Mouse (Mus musculus) cerebellum, adult 2 months (tissue): ENCODE measurements around the gene 1700025G04Rik. TPM values are rescaled to one million over a fixed set of nuclear protein-coding genes. Genes with fewer than 3 reads are reported as not detected.

ENCODE experiments used
- DNase-seq, 2 experiments: peaks; one replicate each; pipeline ENCODE4 v3.0.0; 2021
- H3K27ac ChIP-seq: fragments of 200-500 bp; 2 replicates; pipeline ENCODE4 v1.5.1; 2012; ENCODE audit warnings: low read length, control low read depth, inconsistent platforms; ENCODE audit not compliant: insufficient read depth
- H3K27me3 ChIP-seq: fragments of 200-500 bp; 2 replicates; pipeline ENCODE4 v1.6.1; 2012; ENCODE audit warnings: inconsistent platforms, mild to moderate bottlenecking, low read length, moderate library complexity; ENCODE audit not compliant: control insufficient read depth, insufficient read depth
- H3K4me1 ChIP-seq: fragments of 200-500 bp; 2 replicates; pipeline ENCODE4 v1.6.1; 2011; ENCODE audit warnings: low read length; ENCODE audit not compliant: control insufficient read depth, insufficient read depth
- H3K4me3 ChIP-seq: fragments of 200-500 bp; replicated peaks from 2 replicates; pipeline ENCODE3; 2011; ENCODE audit warnings: mild to moderate bottlenecking, low read depth, low read length, control low read depth; ENCODE audit not compliant: insufficient read depth
- CTCF ChIP-seq: fragments of 200-500 bp; IDR thresholded peaks from 2 replicates; pipeline ENCODE4 v1.5.1; 2011; ENCODE audit warnings: low read depth, mild to moderate bottlenecking, control low read depth, low read length, moderate library complexity, borderline replicate concordance; ENCODE audit not compliant: insufficient read depth
- POLR2A ChIP-seq: fragments of 200-500 bp; IDR thresholded peaks from 2 replicates; pipeline ENCODE4 v1.6.1; 2011; ENCODE audit warnings: low read length, control low read depth, borderline replicate concordance; ENCODE audit not compliant: insufficient read depth
- WGBS: fragments of 180-500 bp; shearing (Covaris S2); methylation state at CpG from one replicate; pipeline ENCODE4 v1.1.7; 2018; 5-methylcytosine and 5-hydroxymethylcytosine counted together
- polyA plus RNA-seq: library from polyadenylated mRNA; depleted of rRNA; stranded (reverse); fragments of >200 nt; gene quantifications from 2 replicates; pipeline ENCODE4 v1.2.3, GENCODE M21; 2012

1700025G04Rik gene
- polyA plus RNA-seq, 1 experiment: 27.9 TPM

GRCm38 (mm10) chr1:152084638-152085345, 5.1 kb downstream of the 1700025G04Rik start:
- peak; percentile 82 to 89 for DNase-seq

DNA sequence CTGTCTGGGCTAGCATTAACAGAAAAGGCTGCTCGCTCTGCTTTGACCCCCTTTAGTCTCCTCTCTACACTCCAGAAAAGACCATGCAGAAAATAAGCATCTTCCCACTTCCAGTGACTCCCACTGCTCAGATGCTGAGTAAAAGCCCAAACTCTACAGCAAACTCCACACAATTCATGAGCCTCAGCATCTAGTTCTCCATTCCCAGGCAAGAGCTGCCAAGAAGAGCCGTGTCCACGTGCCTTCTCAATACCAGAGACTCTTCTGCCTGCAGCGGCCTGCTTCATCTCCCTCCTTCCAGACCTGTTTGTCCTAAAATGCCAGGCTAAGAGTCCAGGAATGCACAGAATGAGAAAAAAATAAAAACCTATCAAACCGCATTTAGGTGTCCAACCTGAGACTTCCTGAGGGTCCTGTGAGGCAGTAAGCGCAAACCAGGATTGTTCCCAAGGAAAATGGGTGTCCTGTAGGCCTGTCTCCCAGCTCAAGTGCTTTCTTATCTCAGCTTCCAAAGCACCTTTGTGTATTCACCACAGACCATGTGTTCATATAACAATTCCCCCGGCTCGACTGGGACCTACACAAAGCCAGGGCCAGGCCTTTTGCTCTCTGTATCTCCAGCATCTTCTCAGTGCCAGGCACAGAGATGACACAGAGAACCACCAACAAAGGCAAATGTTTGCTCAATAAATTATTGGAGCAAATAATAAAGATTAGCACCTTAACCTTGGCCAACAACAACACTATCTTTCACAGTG, 7.8 kb downstream of the 1700025G04Rik start:
- TF ChIP-seq POLR2A: no peak
- TF ChIP-seq CTCF: no peak
- H3K27ac ChIP-seq: no peak overlapping the region
- peaks cover 24% of the 10 kb centered on the region for H3K4me1 ChIP-seq
- no peak overlapping the region for H3K4me3 ChIP-seq
- WGBS: 43% methylated on average over 8 of the region's 8 CpGs
- no peaks in the 10 kb centered on the region for H3K27me3 ChIP-seq
- DNase-seq: no peak

More at GRCm38 (mm10) chr1:152084638-152085345, 5.1 kb downstream of the 1700025G04Rik start:
- Histone ChIP-seq H3K4me3 (peak overlapping the region; percentile 39), H3K27ac (peak overlapping the region; percentile 87), H3K4me1 (peaks cover 20% of the 10 kb centered on the region), H3K27me3 (no peaks in the 10 kb centered on the region)
- 12% methylated on average over 15 of the region's 15 CpGs for WGBS
- no peak for TF ChIP-seq POLR2A
- TF ChIP-seq CTCF: no peak

DNA sequence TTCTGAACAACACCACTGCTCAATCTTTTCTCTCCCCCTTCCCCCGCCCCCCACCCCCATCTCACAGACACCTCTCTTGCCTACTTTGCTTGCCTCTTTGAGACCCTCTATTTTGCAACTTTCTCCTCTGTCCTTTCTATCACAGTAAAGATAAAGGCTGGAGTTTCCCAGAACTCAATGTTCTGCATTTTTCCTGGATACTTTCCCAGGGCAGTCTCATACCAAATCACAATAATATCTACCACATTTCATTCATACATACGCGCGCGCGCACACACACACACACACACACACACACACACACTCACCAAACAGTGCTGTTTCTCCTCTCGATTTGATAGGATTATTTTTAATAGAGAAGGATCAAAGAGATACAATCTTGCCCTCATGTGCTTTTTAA, 8.8 kb downstream of the 1700025G04Rik start:
- H3K27me3 ChIP-seq: no peaks in the 10 kb centered on the region
- peaks cover 23% of the 10 kb centered on the region for H3K4me1 ChIP-seq
- 94% methylated on average over 7 of the region's 7 CpGs for WGBS
- TF ChIP-seq CTCF: no peak
- TF ChIP-seq POLR2A: no peak
- no peak overlapping the region for H3K27ac ChIP-seq
- H3K4me3 ChIP-seq: no peak overlapping the region
- DNase-seq: no peak

DNA sequence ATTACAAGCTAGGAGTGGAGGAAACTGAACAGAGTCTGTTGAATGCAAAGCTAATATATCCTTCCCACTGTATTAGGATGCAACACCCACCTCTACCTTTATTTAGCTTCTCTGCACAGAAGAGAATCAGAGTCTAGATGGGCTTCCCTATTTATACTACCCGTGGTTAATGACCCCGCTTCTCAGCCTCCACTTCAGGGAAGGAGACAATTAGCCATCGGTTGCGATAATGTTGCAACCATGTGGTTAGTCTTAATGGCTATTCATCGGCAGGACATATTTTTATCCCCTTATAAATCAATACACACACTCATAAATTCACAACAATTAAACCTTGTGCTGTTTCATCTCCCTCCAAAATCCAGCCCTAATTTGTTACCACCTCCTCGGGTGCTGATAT, 9.7 kb downstream of the 1700025G04Rik start:
- no peak overlapping the region for H3K4me3 ChIP-seq
- 94% methylated on average over 6 of the region's 6 CpGs for WGBS
- no peak for TF ChIP-seq POLR2A
- no peak for TF ChIP-seq CTCF

GRCm38 (mm10) chr1:152077171-152077715, 12.7 kb downstream of the 1700025G04Rik start:
- H3K27ac ChIP-seq: no peak overlapping the region
- H3K27me3 ChIP-seq: no peaks in the 10 kb centered on the region
- WGBS: 56% methylated on average over 11 of the region's 11 CpGs
- no peak for TF ChIP-seq CTCF
- TF ChIP-seq POLR2A: no peak
- H3K4me3 ChIP-seq: no peak overlapping the region
- H3K4me1 ChIP-seq: peaks cover 16% of the 10 kb centered on the region
- no peak for DNase-seq

More for the DNA sequence above, 9.7 kb downstream of the 1700025G04Rik start:
- Histone ChIP-seq H3K4me1 (peaks cover 15% of the 10 kb centered on the region), H3K27me3 (no peaks in the 10 kb centered on the region), H3K27ac (no peak overlapping the region)
- DNase-seq: no peak

DNA sequence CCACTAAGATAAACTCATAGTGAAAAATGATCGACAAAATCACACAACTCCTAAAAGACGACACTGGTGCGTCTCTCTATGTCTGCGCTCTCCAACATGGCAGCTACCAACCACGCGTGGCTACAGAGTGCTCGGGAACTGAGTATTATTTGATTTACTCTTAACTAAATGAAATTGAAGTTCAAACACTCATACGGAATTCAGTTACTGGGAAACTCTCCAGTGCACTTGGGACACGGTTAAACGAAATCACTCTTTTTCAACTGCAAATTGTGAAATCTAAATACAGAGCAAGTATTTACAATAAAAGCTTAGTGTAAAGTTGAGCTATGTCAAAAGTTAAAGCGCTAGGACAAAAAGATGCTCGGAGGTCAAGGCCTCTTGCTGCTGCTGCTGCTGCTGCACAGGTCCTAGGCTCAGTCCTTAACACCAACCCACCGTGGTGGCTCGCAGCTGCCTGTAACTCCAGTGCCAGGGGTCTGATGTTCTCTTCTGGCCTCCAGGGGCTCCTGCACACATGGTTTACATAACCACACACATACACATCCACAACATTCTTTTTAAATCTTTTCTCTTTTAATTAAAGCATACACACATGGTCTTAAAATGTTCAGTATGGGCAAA, 13.6 kb downstream of the 1700025G04Rik start:
- 81% methylated on average over 14 of the region's 14 CpGs for WGBS

DNA sequence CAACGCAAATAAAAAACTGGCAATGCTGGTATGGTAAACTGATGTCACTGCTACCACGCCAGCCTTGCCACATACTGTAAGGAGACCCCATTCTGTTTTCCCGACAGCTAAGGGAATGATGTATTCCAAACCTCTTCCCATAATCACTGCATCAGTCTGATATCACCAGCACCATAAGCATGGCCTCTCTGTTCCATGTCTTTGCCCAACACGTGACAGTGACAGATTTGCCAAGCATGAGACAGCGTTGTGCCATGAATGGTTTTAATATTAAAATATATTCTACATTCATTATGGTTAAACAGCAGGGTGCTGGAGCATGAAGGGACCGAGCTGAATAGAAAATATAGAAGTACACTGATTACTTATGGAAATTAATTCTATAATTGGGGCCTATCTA, 14.2 kb downstream of the 1700025G04Rik start:
- DNase-seq: no peak
- Histone ChIP-seq H3K27me3 (no peaks in the 10 kb centered on the region), H3K27ac (no peak overlapping the region), H3K4me3 (no peak overlapping the region), H3K4me1 (peaks cover 14% of the 10 kb centered on the region; the same call in 1 of the 2 replicates)
- TF ChIP-seq POLR2A (no peak), CTCF (no peak)
- 65% methylated on average over 6 of the region's 6 CpGs for WGBS

More for the DNA sequence above, 13.6 kb downstream of the 1700025G04Rik start:
- TF ChIP-seq POLR2A (no peak), CTCF (no peak)
- Histone ChIP-seq H3K4me1 (peaks cover 14% of the 10 kb centered on the region; the same call in 1 of the 2 replicates), H3K27me3 (no peaks in the 10 kb centered on the region), H3K27ac (no peak overlapping the region), H3K4me3 (no peak overlapping the region)
- DNase-seq: no peak

GRCm38 (mm10) chr1:152070441-152070840, 19.5 kb downstream of the 1700025G04Rik start:
- Histone ChIP-seq H3K4me3 (no peak overlapping the region), H3K27me3 (no peaks in the 10 kb centered on the region), H3K27ac (no peak overlapping the region), H3K4me1 (peaks cover 24% of the 10 kb centered on the region; the same call in 1 of the 2 replicates)
- no peak for DNase-seq
- no peak for TF ChIP-seq POLR2A
- WGBS: 66% methylated on average over 4 of the region's 4 CpGs
